In the genomic region with DNA sequence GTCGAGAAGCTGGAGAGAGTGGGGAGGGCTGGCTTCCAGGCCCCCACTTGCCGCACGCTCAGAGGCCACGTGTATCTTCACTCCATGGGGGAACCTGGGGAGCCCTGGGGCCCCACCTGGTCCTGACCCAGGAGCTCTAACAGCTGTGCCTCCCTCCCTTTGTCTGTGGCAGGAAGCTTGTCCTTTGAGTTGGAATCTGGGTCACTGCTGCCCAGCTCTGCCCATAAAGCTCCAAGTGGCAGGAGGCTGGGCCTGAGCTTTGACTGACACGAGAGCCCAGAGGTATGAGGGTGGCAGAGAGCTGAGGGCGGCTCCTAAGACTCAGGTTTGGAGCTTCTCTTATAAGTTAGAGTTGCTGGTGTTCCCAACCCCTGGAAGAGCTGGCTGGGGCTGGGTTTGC, we compare ENCODE assay signal across 20 mouse cellular contexts. TPM values are rescaled to one million over a fixed set of nuclear protein-coding genes. Genes with fewer than 3 reads are reported as not detected.
DNase-seq lines count a peak whose midpoint lies in the region; ATAC-seq and TF ChIP-seq lines count a peak whose summit lies in the region.
"Had no signal": no experiment of that assay in that cellular context is flagged by ENCODE, and none has a peak within 500 bp of the region (broad histone marks: within the 10 kb centered on the region; RNA-seq: fewer than 3 reads in every experiment).

No protein-coding gene starts in this region.

- intact Hi-C loops in left cerebral cortex, postnatal 36 days (cut with DNase I): loop anchor here (1.0 kb wide), 1 partner anchor 22 kb away; no protein-coding TSS in a partner anchor

- H3K4me1 ChIP-seq in forebrain, embryonic 10.5 days: peaks cover 53% of the 10 kb centered on the region
- no peaks in the 10 kb centered on the region for H3K4me1 ChIP-seq in forebrain, postnatal 0 days (ENCODE audit: insufficient read depth)
- peaks cover 13% of the 10 kb centered on the region for H3K4me1 ChIP-seq in heart, embryonic 16.5 days (ENCODE audit: control insufficient read depth, insufficient read depth, low read length)
- peaks cover 28% of the 10 kb centered on the region for H3K4me1 ChIP-seq in heart, embryonic 11.5 days (ENCODE audit: control insufficient read depth, insufficient read depth, low read length)
- H3K4me1 ChIP-seq: embryonic facial prominence, embryonic 13.5 days had no signal

- peaks cover 13% of the 10 kb centered on the region for H3K27me3 ChIP-seq in forebrain, embryonic 10.5 days (ENCODE audit: poor library complexity, severe bottlenecking)
- H3K27me3 ChIP-seq in forebrain, postnatal 0 days (ENCODE audit: insufficient read depth, low read length): no peaks in the 10 kb centered on the region
- peaks cover 4% of the 10 kb centered on the region; the same call in 1 of the 2 replicates for H3K27me3 ChIP-seq in heart, embryonic 16.5 days (ENCODE audit: control insufficient read depth, insufficient read depth, low read length)
- peaks cover 3% of the 10 kb centered on the region; the same call in 1 of the 2 replicates for H3K27me3 ChIP-seq in heart, embryonic 11.5 days (ENCODE audit: control insufficient read depth, insufficient read depth, low read length)

- 72% methylated on average over 6 of the region's 6 CpGs for WGBS in forebrain, embryonic 10.5 days
- 48% methylated on average over 6 of the region's 6 CpGs for WGBS in forebrain, postnatal 0 days
- 51% methylated on average over 6 of the region's 6 CpGs for whole genome bisulfite sequencing in heart, embryonic 16.5 days
- WGBS in heart, embryonic 11.5 days (ENCODE audit: insufficient replicate concordance): 71% methylated on average over 6 of the region's 6 CpGs

- no peak overlapping the region for H3K9ac ChIP-seq in forebrain, postnatal 0 days
- 0 out of 2 replicates have a peak overlapping the region, but pooled peaks have one; percentile 30 for H3K9ac ChIP-seq in heart, embryonic 16.5 days (ENCODE audit: low read length)
- no peak overlapping the region for H3K9ac ChIP-seq in heart, embryonic 11.5 days (ENCODE audit: low read depth, low read length)
- H3K9ac ChIP-seq: embryonic facial prominence, embryonic 13.5 days; hindbrain, embryonic 12.5 days; liver, embryonic 15.5 days had no signal

- TF ChIP-seq POLR2A in brain, embryonic 14.5 days (IDR thresholded peaks at IDR 0.05; ENCODE audit: borderline replicate concordance, extremely low read depth, insufficient read depth, insufficient read length, poor library complexity, severe bottlenecking): no peak

- DNase-seq in forebrain, embryonic 10.5 days (ENCODE audit: extremely low spot score, low spot score): no peak
- DNase-seq in forebrain, postnatal 0 days: no peak
- DNase-seq in Muller cell, postnatal 12 days (ENCODE audit: inconsistent ontology term): peak; percentile 80
- peak; percentile 29 for DNase-seq in brain, embryonic 14.5 days (ENCODE audit: low read depth)
- DNase-seq in left cerebral cortex, postnatal 36 days (ENCODE audit: low spot score in 2 of 2): no peak
- DNase-seq: B cell, adult 2 months; cerebellum, adult 8-10 months; thymus, postnatal 25 days had no signal

- H3K4me2 ChIP-seq in forebrain, postnatal 0 days (ENCODE audit: low read depth): no peak overlapping the region
- no peak overlapping the region for H3K4me2 ChIP-seq in heart, embryonic 16.5 days (ENCODE audit: low read depth, low read length)
- H3K4me2 ChIP-seq in heart, embryonic 11.5 days: no peak overlapping the region
- H3K4me2 ChIP-seq: embryonic facial prominence, embryonic 13.5 days; hindbrain, embryonic 12.5 days; liver, embryonic 15.5 days had no signal

- no peak for ATAC-seq in forebrain, postnatal 0 days
- no peak for ATAC-seq in heart, embryonic 16.5 days (replicated peaks; ENCODE audit: extremely low read depth, insufficient read depth, low FRiP score)
- no peak for ATAC-seq in heart, embryonic 11.5 days (replicated peaks; ENCODE audit: insufficient number of reproducible peaks, low FRiP score, low TSS enrichment)
- no peak for ATAC-seq in megakaryocyte-erythroid progenitor cell, adult 5-6 weeks (replicated peaks; ENCODE audit: low FRiP score, low TSS enrichment, poor library complexity, severe bottlenecking)
- ATAC-seq: inflammation-experienced regulatory T-cells, adult 6 months; lung, postnatal 0 days had no signal

- no peak for TF ChIP-seq CTCF in forebrain, postnatal 0 days (IDR thresholded peaks at IDR 0.05; ENCODE audit: low read depth)
- TF ChIP-seq CTCF in brain, embryonic 14.5 days (IDR thresholded peaks at IDR 0.05; ENCODE audit: borderline replicate concordance, extremely low read depth, insufficient read depth, insufficient read length): no peak

- peaks cover 71% of the 10 kb centered on the region for H3K36me3 ChIP-seq in forebrain, embryonic 10.5 days (replicated peaks)
- H3K36me3 ChIP-seq in forebrain, postnatal 0 days (ENCODE audit: insufficient read depth): peaks cover 10% of the 10 kb centered on the region
- no peaks in the 10 kb centered on the region for H3K36me3 ChIP-seq in heart, embryonic 16.5 days (ENCODE audit: control insufficient read depth, insufficient read depth)
- no peaks in the 10 kb centered on the region; the same call in 1 of the 2 replicates for H3K36me3 ChIP-seq in heart, embryonic 11.5 days (ENCODE audit: control insufficient read depth, insufficient read depth, low read length)
- H3K36me3 ChIP-seq: liver, embryonic 15.5 days had no signal

- peak overlapping the region; percentile 73 for H3K27ac ChIP-seq in forebrain, embryonic 10.5 days
- no peak overlapping the region for H3K27ac ChIP-seq in forebrain, postnatal 0 days (ENCODE audit: low read depth, low read length)
- H3K27ac ChIP-seq in heart, embryonic 16.5 days (ENCODE audit: low read length): no peak overlapping the region
- no peak overlapping the region for H3K27ac ChIP-seq in heart, embryonic 11.5 days (ENCODE audit: low read depth, low read length)
- H3K27ac ChIP-seq: embryonic facial prominence, embryonic 13.5 days; kidney, postnatal 0 days; left cerebral cortex, adult 2 months; liver, embryonic 15.5 days had no signal

- H3K9me3 ChIP-seq in forebrain, embryonic 10.5 days: no peaks in the 10 kb centered on the region
- no peaks in the 10 kb centered on the region for H3K9me3 ChIP-seq in forebrain, postnatal 0 days (ENCODE audit: low read length)
- H3K9me3 ChIP-seq in heart, embryonic 16.5 days (replicated peaks; ENCODE audit: control insufficient read depth, low read length): no peaks in the 10 kb centered on the region
- H3K9me3 ChIP-seq in heart, embryonic 11.5 days (replicated peaks; ENCODE audit: control insufficient read depth, low read length): no peaks in the 10 kb centered on the region
- H3K9me3 ChIP-seq: embryonic facial prominence, embryonic 13.5 days; hindbrain, embryonic 12.5 days; liver, embryonic 15.5 days had no signal

- no peak overlapping the region for H3K4me3 ChIP-seq in forebrain, embryonic 10.5 days
- no peak overlapping the region for H3K4me3 ChIP-seq in forebrain, postnatal 0 days (ENCODE audit: low read depth, low read length)
- no peak overlapping the region for H3K4me3 ChIP-seq in heart, embryonic 16.5 days (ENCODE audit: low read length)
- H3K4me3 ChIP-seq in heart, embryonic 11.5 days (ENCODE audit: low read depth, low read length): no peak overlapping the region
- H3K4me3 ChIP-seq: embryonic facial prominence, embryonic 13.5 days; hindbrain, embryonic 12.5 days; left cerebral cortex, adult 2 months; liver, embryonic 15.5 days had no signal

RNA-seq across cellular contexts. Expression of a gene that starts 23.1 kb away (rescaled TPM):
- 30.4 and 30.9 TPM in 2 replicates for polyA plus RNA-seq in forebrain, embryonic 10.5 days (2016; fragmentation: Nextera tagmentation; extraction: Ambion mirVana)
- total RNA-seq in forebrain, postnatal 0 days (2014; rRNA removed): 3.8 and 6.0 TPM in 2 replicates
- polyA plus RNA-seq in forebrain, postnatal 0 days (2015; fragmentation: Nextera tagmentation; extraction: Ambion mirVana): 1.5 and 2.7 TPM in 2 replicates
- 0.87 and 1.2 TPM in 2 replicates for polyA plus RNA-seq in heart, embryonic 16.5 days (2015; fragmentation: Nextera tagmentation; extraction: Ambion mirVana)
- polyA plus RNA-seq in heart, embryonic 11.5 days (2014; fragmentation: Nextera tagmentation; extraction: Ambion mirVana): 6.1 and 6.5 TPM in 2 replicates
- 9.8 and 11.3 TPM in 2 replicates for polyA plus RNA-seq in brain, embryonic 14.5 days (2012; rRNA removed)
- not detected in 2 replicates for total RNA-seq in megakaryocyte-erythroid progenitor cell, adult 5-6 weeks (2014; fragmentation: Nextera tagmentation)
- total RNA-seq in megakaryocyte-erythroid progenitor cell, adult 5-6 weeks (2017): not detected in 2 replicates
- total RNA-seq in left cerebral cortex, postnatal 36 days (2021): 1 to 10 TPM; 3.4 to 3.5 TPM
- total RNA-seq: common myeloid progenitor, adult 5-6 weeks; megakaryocyte progenitor cell, adult 5-6 weeks had no signal
- polyA plus RNA-seq: inflammation-experienced regulatory T-cells, adult 6 months had no signal

Comparison
In these comparisons a context has a peak if more than half of its experiments do, and no peak if none do; other contexts are left out.
1. DNase-seq: peak in Muller cell, postnatal 12 days (single experiment) and brain, embryonic 14.5 days (single experiment); none in forebrain, embryonic 10.5 days (single experiment), forebrain, postnatal 0 days (single experiment) and left cerebral cortex, postnatal 36 days (0 of 2).